Mouse (Mus musculus) T-helper 1 cell (primary cell): ENCODE data around the gene 1700017B05Rik.
"Not testable (repeated sequence)": the region's sequence is repeated elsewhere in the genome, so short reads cannot be mapped to it uniquely, and the experiment has no call there.

Experiments
- in situ Hi-C: fragments of 300-600 bp; cut with MboI, MseI; formaldehyde crosslinking; loops from one replicate; pipeline ENCODE4 v1.15.1; 2025; ENCODE audit warnings: high pct_unique_total_duplicates

1700017B05Rik gene

GRCm38 (mm10) chr9:57220356-57220755 is 42.1 kb downstream of the 1700017B05Rik start:
- in situ Hi-C loops: no loop called here

GRCm38 (mm10) chr9:57219511-57219910 is 42.9 kb downstream of the 1700017B05Rik start:
- in situ Hi-C loops: no loop called here

GRCm38 (mm10) chr9:57218776-57219175 is 43.6 kb downstream of the 1700017B05Rik start:
- in situ Hi-C loops: no loop called here

GRCm38 (mm10) chr9:57217220-57217619 is 45.2 kb downstream of the 1700017B05Rik start:
- in situ Hi-C loops: no loop called here

GRCm38 (mm10) chr9:57214500-57214899 is 47.9 kb downstream of the 1700017B05Rik start:
- in situ Hi-C loops: no loop called here

- in situ Hi-C loops: no loop called here
Measured at GRCm38 (mm10) chr9:57212448-57213222, 49.8 kb downstream of the 1700017B05Rik start.

- in situ Hi-C loops: no loop called here
Measured at GRCm38 (mm10) chr9:57209316-57209715, 53.1 kb downstream of the 1700017B05Rik start.

GRCm38 (mm10) chr9:57206896-57207295 is 55.5 kb downstream of the 1700017B05Rik start:
- in situ Hi-C loops: no loop called here

- in situ Hi-C loops: not testable (repeated sequence)
Measured at GRCm38 (mm10) chr9:57203571-57203970, 58.8 kb downstream of the 1700017B05Rik start.
